Mouse (Mus musculus) WW6 (cell line): ENCODE measurements at regions not wholly inside any gene's neighbourhood (a gene's known extent, or its start where the extent isn't known, plus 50 kb on each side); places are given as distances from the start of the nearest gene placed in this dataset.

Source experiments
- DNase-seq: peaks from one replicate; pipeline ENCODE4 v3.0.0-alpha.2; 2013; ENCODE audit warnings: low read depth, low spot score

DNA sequence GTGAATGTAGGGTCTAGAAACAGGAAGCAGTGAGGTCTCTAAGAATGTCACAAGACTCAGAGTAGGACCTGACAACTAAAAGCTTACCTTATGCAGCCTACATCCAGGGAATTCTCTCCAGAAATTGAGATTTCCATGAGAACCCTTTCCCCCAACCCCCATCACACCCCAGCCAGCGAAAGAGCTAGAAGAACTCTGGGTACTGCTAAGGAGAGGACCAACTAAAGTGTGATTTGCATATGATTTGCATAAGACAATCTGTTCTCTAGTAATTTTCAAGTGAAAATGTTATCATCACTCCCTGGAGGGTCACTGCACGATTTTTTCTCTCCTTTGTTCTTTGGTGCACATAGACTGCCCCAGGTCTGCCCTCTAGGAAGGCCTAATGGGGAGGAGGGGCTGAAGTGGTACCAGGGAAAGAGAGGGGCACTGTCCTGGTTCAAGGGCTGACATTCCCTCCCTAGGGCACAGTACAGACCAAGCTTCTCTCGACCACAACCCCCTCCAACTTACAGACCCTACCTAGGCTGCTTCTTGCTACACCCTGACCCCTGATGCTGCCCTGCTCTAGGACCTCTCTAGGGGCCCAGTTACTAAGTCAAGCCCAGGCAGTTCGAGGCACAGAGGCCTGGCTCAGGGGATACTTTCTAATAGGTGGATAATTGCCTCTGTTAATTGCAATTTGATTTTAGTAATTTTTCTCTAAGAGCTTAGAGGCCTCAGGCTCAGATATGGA lies 77.4 kb upstream of the Pja1 start:
- no peak for DNase-seq

DNA sequence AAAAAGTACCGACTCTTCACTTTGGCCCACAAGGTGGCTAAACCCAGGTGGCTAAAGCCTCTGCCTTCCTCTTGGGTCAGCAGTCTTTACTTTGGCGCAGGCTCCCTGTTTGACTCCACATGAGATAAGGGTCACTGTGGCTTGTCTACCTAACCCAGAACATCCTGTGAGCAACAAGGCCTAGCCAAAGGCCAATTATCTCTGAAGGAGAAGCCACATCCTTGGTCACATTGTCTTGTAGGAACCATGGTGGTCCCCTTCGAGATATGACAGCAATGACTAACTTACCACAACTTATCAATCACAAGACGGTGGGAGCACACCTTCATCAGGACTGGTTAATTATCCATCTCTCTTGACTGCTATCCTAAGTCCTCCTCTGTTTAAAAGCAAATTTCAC lies 73.3 kb upstream of the Pja1 start:
- DNase-seq: no peak

- no peak for DNase-seq
Observed at GRCm38 (mm10) chrX:99541916-99542315, 70.8 kb upstream of the Pja1 start.

GRCm38 (mm10) chrX:99540087-99540576 lies 69.1 kb upstream of the Pja1 start:
- DNase-seq: no peak

- no peak for DNase-seq
Observed at GRCm38 (mm10) chrX:99539684-99540083, 68.6 kb upstream of the Pja1 start.

GRCm38 (mm10) chrX:99537814-99538213 lies 66.7 kb upstream of the Pja1 start:
- no peak for DNase-seq

DNA sequence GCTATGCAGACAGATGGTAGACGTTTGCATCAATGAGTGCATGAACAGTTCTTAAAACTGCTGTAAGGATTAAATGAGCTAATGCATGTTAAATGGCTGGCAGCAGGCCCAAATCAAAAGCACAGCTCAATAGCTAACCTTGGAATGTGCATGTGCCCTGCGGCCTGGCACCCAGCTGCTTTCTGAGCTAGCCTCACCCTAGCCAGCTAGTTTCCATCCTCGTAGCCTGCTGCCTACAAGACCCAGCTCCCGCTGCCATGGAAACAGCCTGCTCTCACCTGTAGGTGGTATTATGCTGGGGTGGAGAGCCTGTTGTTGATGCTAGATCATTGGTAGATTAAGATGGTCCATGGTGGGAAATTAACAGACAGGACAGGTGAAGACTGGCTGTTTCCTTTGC lies 63.8 kb upstream of the Pja1 start:
- DNase-seq: no peak

DNA sequence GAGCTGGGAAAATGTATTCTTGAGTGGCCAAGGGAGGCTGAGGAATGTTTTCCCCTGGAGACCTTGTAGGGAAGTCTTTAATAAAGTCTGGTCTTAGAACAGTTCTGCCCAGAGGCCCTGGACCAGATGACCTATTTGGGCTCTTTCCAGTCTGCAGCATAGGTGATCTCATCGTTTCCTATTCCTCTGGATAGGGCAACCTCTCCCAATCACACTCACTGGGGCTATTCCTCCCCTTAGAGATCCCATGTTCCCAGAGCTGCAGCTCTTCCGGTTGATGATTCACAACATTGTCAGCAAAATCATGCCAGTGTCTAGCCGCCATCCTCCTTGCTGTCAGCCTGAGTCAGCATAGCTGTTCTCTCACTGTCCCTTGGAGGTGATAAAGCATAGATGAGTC lies 60.1 kb upstream of the Pja1 start:
- DNase-seq: no peak

GRCm38 (mm10) chrX:99530511-99530910 lies 59.4 kb upstream of the Pja1 start:
- DNase-seq: no peak

DNA sequence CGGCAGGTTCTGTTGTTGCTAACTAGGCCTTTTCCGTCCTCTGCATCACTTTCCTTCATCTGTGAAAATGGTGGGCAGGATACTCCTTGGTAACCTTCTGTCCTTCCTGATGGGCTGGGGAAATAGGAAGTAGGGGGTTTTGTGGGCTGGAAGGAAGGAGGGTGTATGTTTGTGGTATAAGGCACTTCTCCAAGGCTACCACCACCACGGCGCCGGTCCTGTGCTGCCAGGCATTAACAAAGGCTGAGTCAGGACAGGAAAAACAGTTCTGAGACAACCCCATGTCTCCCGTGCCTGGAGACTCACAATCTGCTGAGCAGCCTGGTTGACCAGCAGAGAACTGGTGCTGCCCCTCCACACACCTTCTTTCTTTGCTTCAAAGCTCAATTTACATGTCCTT lies 52.2 kb upstream of the Pja1 start:
- no peak for DNase-seq

GRCm38 (mm10) chrX:99522830-99523229 lies 51.8 kb upstream of the Pja1 start:
- DNase-seq: peak; percentile 31

DNA sequence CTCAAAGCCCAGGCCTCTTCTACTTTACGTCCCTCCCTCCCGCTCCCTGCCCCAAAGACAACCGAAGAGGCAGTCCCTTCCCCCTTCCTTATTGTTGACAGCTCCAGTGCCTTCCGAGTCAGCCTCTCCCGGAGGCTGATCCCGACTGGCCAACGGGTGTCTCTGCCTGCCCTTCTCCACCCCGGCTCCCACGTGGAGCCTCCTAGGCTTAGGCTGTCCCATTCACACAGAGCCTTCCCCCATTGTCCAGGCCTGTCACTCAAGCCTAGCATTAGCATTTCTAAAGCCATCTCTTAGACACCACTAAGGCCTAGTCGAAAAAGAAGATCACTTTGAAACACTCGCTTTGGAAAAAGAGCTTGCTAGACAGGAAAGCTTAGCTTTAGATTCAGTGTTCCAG lies 51.2 kb upstream of the Pja1 start:
- peak; percentile 31 for DNase-seq

DNA sequence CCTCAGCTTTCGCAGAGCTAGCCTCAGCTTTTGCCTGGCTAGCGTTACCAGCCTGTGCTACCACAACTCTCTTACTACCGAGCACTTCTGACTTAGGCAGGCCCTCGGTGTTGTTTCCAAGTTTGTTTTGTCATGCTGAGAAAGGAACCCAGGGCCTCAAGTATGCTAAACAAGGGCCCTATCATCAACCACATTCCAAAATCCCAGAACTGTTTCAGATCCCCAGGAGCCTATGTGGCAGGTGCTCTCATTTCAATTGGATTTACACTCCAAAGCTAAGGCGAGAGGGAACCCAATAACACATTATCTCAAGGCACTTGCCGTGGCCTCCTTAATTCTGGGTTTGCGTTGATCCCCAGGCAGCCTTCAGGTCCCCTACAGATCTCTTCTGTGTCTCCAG lies 50.8 kb upstream of the Pja1 start:
- DNase-seq: no peak
